Mouse (Mus musculus) bone marrow, adult 2 months (tissue): ENCODE results near the gene Galr2.

Experiments used
- CTCF ChIP-seq: fragments of 200-500 bp; IDR thresholded peaks from 2 replicates; pipeline ENCODE4 v1.5.1; 2011; ENCODE audit warnings: low read length, control low read depth; ENCODE audit not compliant: control insufficient read depth, insufficient read depth
- POLR2A ChIP-seq: fragments of 200-500 bp; IDR thresholded peaks from 2 replicates; pipeline ENCODE4 v1.6.1; 2011; ENCODE audit warnings: low read depth, mild to moderate bottlenecking, control low read depth, low read length, borderline replicate concordance; ENCODE audit not compliant: control insufficient read depth

GRCm38 (mm10) chr11:116273469-116274044, 7.2 kb upstream of the Galr2 start:
- no peak for TF ChIP-seq CTCF
- 0 out of 2 replicates have a peak, but pooled peaks have one; percentile 34 for TF ChIP-seq POLR2A
